Mouse (Mus musculus) CH12.LX (cell line): ENCODE results near the gene Bod1. TPM values are rescaled to one million over a fixed set of nuclear protein-coding genes. Genes with fewer than 3 reads are reported as not detected.
A peak's percentile ranks its signal among the peaks of the same experiment; 100 is the strongest.

Experiments
- DNase-seq: peaks from one replicate; pipeline ENCODE4 v3.0.0-alpha.2; 2013; ENCODE audit errors: extremely low read depth
- H3K27ac ChIP-seq: 2 replicates; pipeline ENCODE4 v1.5.1; 2012; ENCODE audit warnings: low read depth, mild to moderate bottlenecking, control low read depth, moderate library complexity; ENCODE audit not compliant: insufficient read depth
- H3K27me3 ChIP-seq: replicated peaks from 2 replicates; pipeline ENCODE3; 2012; ENCODE audit warnings: inconsistent platforms
- H3K36me3 ChIP-seq, 2 experiments: replicated peaks in 1 of 2; 2 replicates each; pipeline versions ENCODE3 to v1.6.1; 2012; ENCODE audit warnings: inconsistent platforms in 1 of 2, low read length in 1 of 2, mild to moderate bottlenecking in 1 of 2, mixed read lengths in 1 of 2, moderate library complexity in 1 of 2; ENCODE audit not compliant: control insufficient read depth in 1 of 2, insufficient read depth in 1 of 2
- H3K4me1 ChIP-seq, 2 experiments: 2 replicates each; pipeline ENCODE4 v1.6.1; 2012; ENCODE audit warnings: inconsistent platforms in 1 of 2, moderate library complexity in 1 of 2; ENCODE audit not compliant: insufficient read depth in 2 of 2, control insufficient read depth in 1 of 2
- H3K4me2 ChIP-seq: 2 replicates; pipeline ENCODE4 v1.6.1; 2012; ENCODE audit warnings: low read depth, mild to moderate bottlenecking, control low read depth; ENCODE audit not compliant: poor library complexity, insufficient read depth, severe bottlenecking
- H3K4me3 ChIP-seq, 3 experiments: fragments of 150-350 bp in 1 of 3; sonication (generic) in 1 of 3; replicated peaks in 1 of 3; 2 replicates each; pipeline versions ENCODE3 to v1.5.1; 2011 to 2012; ENCODE audit warnings: low read depth in 2 of 3, low read length in 2 of 3, mild to moderate bottlenecking in 2 of 3, moderate library complexity in 2 of 3, control low read depth in 1 of 3, improper control_type of control experiment in 1 of 3, inconsistent platforms in 1 of 3, mixed read lengths in 1 of 3; ENCODE audit not compliant: poor library complexity in 1 of 3
- H3K79me2 ChIP-seq: replicated peaks from 2 replicates; pipeline ENCODE4 v1.6.1; 2012; ENCODE audit warnings: mild to moderate bottlenecking, moderate library complexity; ENCODE audit not compliant: control insufficient read depth, poor library complexity, insufficient read depth, severe bottlenecking; ENCODE audit errors: extremely low read depth
- H3K9ac ChIP-seq: 2 replicates; pipeline ENCODE4 v1.6.1; 2012; ENCODE audit warnings: low read depth, mild to moderate bottlenecking, control low read depth, moderate library complexity; ENCODE audit not compliant: insufficient read depth
- H3K9me3 ChIP-seq: replicated peaks from 2 replicates; pipeline ENCODE3; 2012; ENCODE audit warnings: low read length, inconsistent platforms, mixed read lengths
- BHLHE40 ChIP-seq: IDR thresholded peaks from 2 replicates; pipeline ENCODE4 v1.6.1; 2011; ENCODE audit warnings: mild to moderate bottlenecking, low read depth, low read length, improper control_type of control experiment
- CHD1 ChIP-seq: IDR thresholded peaks from 2 replicates; pipeline ENCODE4 v1.6.1; 2012; ENCODE audit warnings: low read depth, low read length, improper control_type of control experiment, inconsistent platforms
- CTCF ChIP-seq, 2 experiments: IDR thresholded peaks in 1 of 2; conservative IDR thresholded peaks in 1 of 2; 2 replicates each; pipeline ENCODE4 v1.5.1; 2011 to 2012; ENCODE audit warnings: low read depth in 2 of 2, low read length in 2 of 2, improper control_type of control experiment in 1 of 2, inconsistent platforms in 1 of 2, mild to moderate bottlenecking in 1 of 2, moderate library complexity in 1 of 2
- ELF1 ChIP-seq: IDR thresholded peaks from 2 replicates; pipeline ENCODE4 v1.6.1; 2014; ENCODE audit warnings: low read depth, mild to moderate bottlenecking, inconsistent platforms, low read length, improper control_type of control experiment
- EP300 ChIP-seq: IDR thresholded peaks from 2 replicates; pipeline ENCODE4 v1.6.1; 2011; ENCODE audit warnings: low read length, improper control_type of control experiment
- JUND ChIP-seq: conservative IDR thresholded peaks from 2 replicates; pipeline ENCODE4 v1.6.1; 2011; ENCODE audit warnings: low read depth, low read length, improper control_type of control experiment
- KAT2A ChIP-seq: IDR thresholded peaks from 2 replicates; pipeline ENCODE4 v1.6.1; 2012; ENCODE audit warnings: low read length, improper control_type of control experiment, inconsistent platforms; ENCODE audit not compliant: insufficient replicate concordance
- MAZ ChIP-seq: IDR thresholded peaks from 2 replicates; pipeline ENCODE4 v1.6.1; 2012; ENCODE audit warnings: low read depth, mild to moderate bottlenecking, inconsistent platforms, low read length, improper control_type of control experiment, moderate library complexity
- MEF2A ChIP-seq: IDR thresholded peaks from 2 replicates; pipeline ENCODE4 v1.6.1; 2014; ENCODE audit warnings: low read depth, mild to moderate bottlenecking, inconsistent platforms, low read length, improper control_type of control experiment, borderline replicate concordance
- NELFE ChIP-seq: IDR thresholded peaks from 2 replicates; pipeline ENCODE4 v1.6.1; 2011; ENCODE audit warnings: low read depth, low read length, improper control_type of control experiment
- NRF1 ChIP-seq: IDR thresholded peaks from 2 replicates; pipeline ENCODE4 v1.6.1; 2014; ENCODE audit warnings: low read depth, mild to moderate bottlenecking, inconsistent platforms, low read length, improper control_type of control experiment, moderate library complexity
- POLR2AphosphoS2 ChIP-seq: IDR thresholded peaks from 2 replicates; pipeline ENCODE4 v1.6.1; 2011; ENCODE audit warnings: low read depth, low read length, improper control_type of control experiment
- SIN3A ChIP-seq: IDR thresholded peaks from 2 replicates; pipeline ENCODE4 v1.6.1; 2012; ENCODE audit warnings: low read length, improper control_type of control experiment, inconsistent platforms
- SMC3 ChIP-seq: IDR thresholded peaks from 2 replicates; pipeline ENCODE4 v1.6.1; 2011; ENCODE audit warnings: low read depth, low read length, improper control_type of control experiment
- TBP ChIP-seq: conservative IDR thresholded peaks from 2 replicates; pipeline ENCODE4 v1.6.1; 2011; ENCODE audit warnings: low read depth, low read length, improper control_type of control experiment
- USF1 ChIP-seq: IDR thresholded peaks from 2 replicates; pipeline ENCODE4 v1.6.1; 2014; ENCODE audit warnings: low read depth, mild to moderate bottlenecking, inconsistent platforms, low read length, improper control_type of control experiment
- USF2 ChIP-seq: conservative IDR thresholded peaks from 2 replicates; pipeline ENCODE4 v1.6.1; 2011; ENCODE audit warnings: low read depth, low read length, improper control_type of control experiment
- ZC3H11A ChIP-seq: IDR thresholded peaks from 2 replicates; pipeline ENCODE4 v1.6.1; 2012; ENCODE audit warnings: low read depth, mild to moderate bottlenecking, inconsistent platforms, low read length, improper control_type of control experiment
- ZKSCAN1 ChIP-seq: IDR thresholded peaks from 2 replicates; pipeline ENCODE4 v1.6.1; 2012; ENCODE audit warnings: low read depth, inconsistent platforms, low read length, improper control_type of control experiment, borderline replicate concordance
- ZNF384 ChIP-seq: IDR thresholded peaks from 2 replicates; pipeline ENCODE4 v1.6.1; 2012; ENCODE audit warnings: low read depth, low read length, improper control_type of control experiment, inconsistent platforms
- dilution Hi-C: fragments of 300-500 bp; cut with MboI; formaldehyde crosslinking; loops from 2 replicates; pipeline ENCODE4 v1.14.3; 2020; ENCODE audit warnings: low sequenced_read_pairs; ENCODE audit not compliant: extremely low pct_unique_long_range_greater_than_20kb, extremely low pct_ligation_motif_present
- in situ Hi-C: fragments of 300-500 bp; cut with MboI; formaldehyde crosslinking; loops from 3 replicates; pipeline ENCODE4 v1.14.3; 2019; ENCODE audit warnings: low sequenced_read_pairs, low pct_ligation_motif_present, low pct_unique_long_range_greater_than_20kb, mixed read lengths
- polyA plus RNA-seq: library from polyadenylated mRNA; unstranded; fragments of >175 nt; gene quantifications from 2 replicates; pipeline ENCODE4 v1.2.1, GENCODE M21; 2012; ENCODE audit warnings: low read depth; ENCODE audit not compliant: insufficient read length
- total RNA-seq, 2 experiments: library from RNA; depleted of rRNA; stranded (reverse); fragments of 300-350 nt in 1 of 2; fragments of >200 nt in 1 of 2; gene quantifications; 2 replicates each; pipeline ENCODE4 v1.2.3; 2012 to 2014

Bod1 gene
- total and polyA plus RNA-seq, 3 experiments = 32.6 to 38.2 (median 33.2) TPM

GRCm38 (mm10) chr11:31694801-31695200 is 23.1 kb upstream of the Bod1 start:
- Histone ChIP-seq H3K4me3 (no peak overlapping the region), H3K9me3 (peaks cover 5% of the 10 kb centered on the region), H3K27ac (no peak overlapping the region), H3K4me2 (no peak overlapping the region), H3K79me2 (no peaks in the 10 kb centered on the region), H3K9ac (no peak overlapping the region), H3K27me3 (no peaks in the 10 kb centered on the region), H3K36me3 (no peaks in the 10 kb centered on the region), H3K4me1 (peaks cover 9 to 39% of the 10 kb centered on the region in 2 experiments; a peak in 3 of 4 replicates)
- no peak for DNase-seq
- TF ChIP-seq NELFE (no peak), EP300 (no peak), ZKSCAN1 (no peak), KAT2A (no peak), ZNF384 (no peak), USF2 (no peak), CTCF (conservative IDR thresholded peaks at IDR 0.05 in 1 of 2, IDR thresholded peaks at IDR 0.05 in 1 of 2; ENCODE audit: low read depth in 2 of 2, low read length in 2 of 2) (no peak), SIN3A (no peak), BHLHE40 (no peak), NRF1 (no peak), MAZ (no peak), USF1 (no peak), SMC3 (no peak), TBP (no peak), ZC3H11A (no peak), ELF1 (no peak), CHD1 (no peak), JUND (no peak), MEF2A (no peak)
- in situ Hi-C loops (no loop called here), dilution Hi-C loops (no loop called here)

DNA sequence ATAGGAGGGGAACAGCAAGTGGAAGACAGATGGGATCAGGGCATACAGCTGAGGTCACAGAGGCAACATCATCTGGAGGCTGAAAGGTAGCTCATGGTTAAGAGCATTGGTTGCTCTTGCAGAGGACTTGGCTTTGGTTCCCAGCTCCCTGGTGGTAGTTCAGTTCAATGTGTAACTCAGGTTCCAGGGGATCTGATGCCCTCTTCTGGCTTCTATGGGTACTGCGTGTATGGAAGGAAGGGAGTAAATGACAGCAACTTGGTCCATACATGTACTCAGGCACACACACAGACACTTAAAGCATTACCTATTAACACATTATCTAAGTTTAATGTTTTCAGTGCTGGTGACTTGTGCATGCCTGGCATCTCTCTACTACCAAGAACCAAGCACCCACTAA is 22.4 kb upstream of the Bod1 start:
- peaks cover 2 to 39% of the 10 kb centered on the region in 2 experiments; a peak in 3 of 4 replicates for H3K4me1 ChIP-seq
- H3K9ac ChIP-seq = no peak overlapping the region
- no peak overlapping the region for H3K4me2 ChIP-seq
- no peak for TF ChIP-seq POLR2AphosphoS2
- peak; percentile 39 to 75 for TF ChIP-seq CTCF (conservative IDR thresholded peaks at IDR 0.05 in 1 of 2, IDR thresholded peaks at IDR 0.05 in 1 of 2; ENCODE audit: low read depth in 2 of 2, low read length in 2 of 2)
- peak; percentile 27 for TF ChIP-seq SMC3
- peaks cover 5% of the 10 kb centered on the region for H3K9me3 ChIP-seq
- in situ Hi-C loops (no loop called here), dilution Hi-C loops (no loop called here)
- no peak for DNase-seq
- H3K79me2 ChIP-seq = no peaks in the 10 kb centered on the region
- H3K27me3 ChIP-seq = no peaks in the 10 kb centered on the region
- no peak overlapping the region for H3K27ac ChIP-seq
- H3K4me3 ChIP-seq = no peak overlapping the region
- no peaks in the 10 kb centered on the region for H3K36me3 ChIP-seq
